Mouse (Mus musculus) urinary bladder, postnatal 14 days (tissue): Measurements from ENCODE around the gene Tmem234.
A peak's percentile ranks its signal among the peaks of the same experiment; 100 is the strongest.
"Not testable (repeated sequence)": the region's sequence is repeated elsewhere in the genome, so short reads cannot be mapped to it uniquely, and the experiment has no call there.

Experiments used
- DNase-seq: peaks from one replicate; pipeline ENCODE4 v3.0.0; 2021; ENCODE audit warnings: low spot score

Tmem234 gene

GRCm38 (mm10) chr4:129600233-129601158, at the start of gene Tmem234, which contains the start of gene Eif3i:
Gene Tmem234 (plus strand): TSS chr4:129600668.
Gene Eif3i (minus strand): TSS chr4:129600648.
- DNase-seq: peak; percentile 83

- not testable (repeated sequence) for DNase-seq
Measured at GRCm38 (mm10) chr4:129554512-129554911, 46.0 kb upstream of the Tmem234 start.

DNA sequence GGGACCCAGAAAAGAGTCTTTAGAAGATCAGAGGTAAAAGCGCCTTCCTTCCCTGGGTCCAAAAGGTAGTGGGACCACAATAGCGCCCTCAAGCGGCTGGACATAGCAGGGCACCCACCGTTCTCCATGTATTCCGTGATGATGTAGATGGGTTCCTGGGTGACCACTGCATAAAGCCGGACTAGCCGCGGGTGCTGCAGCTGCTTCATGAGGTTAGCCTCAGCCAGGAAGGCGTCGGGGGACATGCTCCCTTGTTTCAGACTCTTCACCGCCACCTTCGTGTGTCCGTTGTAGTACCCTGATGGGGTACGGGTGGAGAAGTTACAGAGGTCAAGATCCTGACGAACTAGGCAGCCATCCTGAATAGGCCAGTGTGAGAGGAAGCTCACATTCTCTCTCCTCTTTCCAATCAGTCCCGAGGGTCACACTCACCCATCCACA, 45.0 kb upstream of the Tmem234 start:
- peak; percentile 58 for DNase-seq

- DNase-seq: no peak
Measured at GRCm38 (mm10) chr4:129555862-129556531, 44.5 kb upstream of the Tmem234 start.

DNA sequence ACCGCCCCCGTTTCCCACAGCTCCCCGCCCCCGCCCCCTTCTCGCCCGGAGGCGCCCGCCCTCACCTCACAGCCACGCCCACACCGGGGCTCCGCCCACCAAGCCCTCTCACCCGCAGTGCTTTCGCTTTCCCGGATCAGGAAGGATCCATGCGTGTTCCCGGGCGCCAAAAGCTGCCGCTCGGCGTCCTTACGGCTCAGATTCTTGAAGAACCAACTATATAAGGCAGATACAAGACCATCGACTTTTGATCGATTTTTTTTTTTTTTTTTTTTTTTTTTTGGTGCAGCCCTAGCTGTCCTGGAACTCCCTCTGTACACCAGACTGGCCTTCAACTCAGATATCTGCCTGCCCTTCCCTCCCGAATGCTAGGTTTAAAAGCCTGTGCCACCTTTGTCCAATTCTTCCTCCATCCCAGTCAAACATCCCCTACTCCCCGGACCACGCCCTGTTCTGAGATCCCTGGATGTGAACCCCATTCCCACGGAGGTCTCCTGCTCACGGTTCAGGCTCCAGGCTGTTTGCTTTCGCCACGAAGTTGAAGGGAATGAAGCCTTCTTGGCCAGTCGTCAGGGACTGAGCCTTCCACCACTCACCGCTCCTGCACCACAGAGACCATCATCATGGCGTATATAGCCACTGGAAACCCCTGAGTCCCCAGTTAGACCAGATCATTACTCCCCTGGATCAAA, 43.8 kb upstream of the Tmem234 start:
- DNase-seq: peak; percentile 95

GRCm38 (mm10) chr4:129557256-129557808, 43.1 kb upstream of the Tmem234 start:
- no peak for DNase-seq

GRCm38 (mm10) chr4:129558321-129558955, 42.0 kb upstream of the Tmem234 start:
- DNase-seq: no peak

- DNase-seq: no peak
Measured at GRCm38 (mm10) chr4:129561184-129561583, 39.3 kb upstream of the Tmem234 start.

DNA sequence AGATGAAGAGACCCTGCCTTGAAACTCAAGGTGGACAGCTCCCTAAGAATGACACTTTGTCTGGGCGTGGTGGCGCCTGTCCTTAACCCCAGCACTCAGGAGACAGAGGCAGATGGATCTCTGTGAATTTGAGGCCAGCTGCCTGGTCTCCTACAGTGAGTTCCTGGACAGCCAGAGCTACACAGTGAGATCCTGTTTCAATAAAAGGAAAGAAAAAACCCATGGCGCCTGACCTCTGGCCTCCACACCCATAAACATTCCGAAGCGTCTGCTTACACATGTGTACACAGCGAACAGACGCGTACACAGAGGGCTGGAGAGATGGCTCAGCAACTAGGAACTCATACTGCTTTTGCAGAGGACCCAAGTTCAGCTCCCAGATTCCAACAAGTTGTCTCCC, 36.8 kb upstream of the Tmem234 start:
- DNase-seq: peak; percentile 22

DNA sequence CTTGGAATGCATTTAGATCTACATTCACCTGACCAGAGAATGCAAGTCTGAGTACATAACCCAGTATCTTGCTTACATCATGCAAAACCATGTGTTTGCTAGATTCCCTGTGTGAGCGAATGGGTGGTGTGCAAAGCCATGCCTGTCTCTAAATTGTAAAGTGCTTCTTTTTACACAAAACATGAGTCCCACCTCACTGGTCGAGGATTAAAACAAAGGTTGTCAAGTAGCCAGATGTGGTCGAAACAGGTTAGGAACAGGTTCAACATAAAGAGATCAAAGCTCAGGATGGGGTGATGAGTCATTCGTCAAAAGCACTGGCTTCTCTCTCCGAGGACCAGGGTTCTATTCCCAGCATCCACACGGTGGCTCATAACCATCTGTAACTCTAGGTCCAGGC, 35.3 kb upstream of the Tmem234 start:
- DNase-seq: no peak

- no peak for DNase-seq
Measured at GRCm38 (mm10) chr4:129568366-129568765, 32.1 kb upstream of the Tmem234 start.

- no peak for DNase-seq
Measured at GRCm38 (mm10) chr4:129570028-129570427, 30.4 kb upstream of the Tmem234 start.

DNA sequence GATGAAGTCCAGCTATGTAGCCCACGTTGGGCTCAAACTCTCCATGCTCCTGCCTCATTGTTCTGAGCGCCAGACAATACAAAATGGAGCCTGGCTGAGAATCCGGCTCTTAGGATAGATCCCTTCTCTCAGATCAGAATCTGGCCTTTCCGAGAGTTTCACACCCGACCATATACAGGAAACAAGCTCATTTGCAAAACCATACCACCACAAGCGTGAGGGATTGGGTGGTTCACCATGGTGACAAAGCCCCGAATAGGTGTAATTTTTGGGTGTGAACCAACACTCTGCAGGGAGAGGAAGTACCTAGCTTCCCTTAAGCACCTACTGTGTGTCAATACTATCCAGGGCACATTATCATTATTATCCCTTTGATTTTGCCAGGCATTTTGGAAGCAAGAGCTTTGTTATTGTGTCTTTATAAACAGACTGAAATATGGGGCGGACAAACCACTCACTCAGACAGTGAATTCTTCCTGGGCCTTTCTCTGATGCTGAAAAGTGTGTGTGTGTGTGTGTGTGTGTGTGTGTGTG, 28.9 kb upstream of the Tmem234 start:
- no peak for DNase-seq

DNA sequence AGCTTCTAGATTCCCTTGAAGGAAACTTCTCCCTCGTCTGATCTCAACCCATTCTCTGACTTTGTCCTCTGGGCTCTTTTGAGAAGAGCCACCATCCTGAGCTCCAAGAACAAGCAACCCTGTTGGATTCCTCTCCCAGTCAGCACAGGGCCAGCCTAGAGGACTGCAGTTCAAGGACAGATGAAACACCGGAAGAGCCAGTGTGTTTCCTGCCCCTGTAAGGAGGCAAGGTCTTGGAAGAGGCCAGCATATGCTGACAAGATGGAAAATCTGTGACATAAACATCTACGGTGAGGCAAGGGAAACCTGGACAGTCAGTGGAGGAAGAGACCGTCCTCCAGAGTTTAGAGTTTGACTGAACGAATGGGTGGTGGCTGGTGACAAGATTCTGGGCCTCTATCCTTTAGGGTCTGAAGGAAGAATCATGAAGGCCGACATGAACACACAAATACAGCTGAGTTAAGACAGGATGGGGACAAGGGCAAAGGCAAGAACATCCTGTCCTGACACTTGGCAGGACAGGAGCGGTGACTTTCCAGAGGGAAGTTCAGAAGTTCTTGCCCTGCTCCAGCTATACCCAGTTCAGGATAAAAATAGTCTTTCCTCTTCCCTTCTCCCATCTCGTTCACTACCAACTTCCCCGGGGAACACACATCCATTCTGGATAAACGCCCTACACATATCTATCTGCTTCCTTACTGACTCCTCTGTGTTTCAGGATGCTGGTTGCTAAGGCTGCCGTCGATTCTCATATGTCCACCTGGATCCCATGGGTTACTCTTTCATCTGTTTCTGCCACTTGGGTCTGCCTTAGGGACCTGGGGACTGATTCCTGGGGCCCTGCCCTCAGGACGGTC, 28.0 kb upstream of the Tmem234 start:
- no peak for DNase-seq

DNA sequence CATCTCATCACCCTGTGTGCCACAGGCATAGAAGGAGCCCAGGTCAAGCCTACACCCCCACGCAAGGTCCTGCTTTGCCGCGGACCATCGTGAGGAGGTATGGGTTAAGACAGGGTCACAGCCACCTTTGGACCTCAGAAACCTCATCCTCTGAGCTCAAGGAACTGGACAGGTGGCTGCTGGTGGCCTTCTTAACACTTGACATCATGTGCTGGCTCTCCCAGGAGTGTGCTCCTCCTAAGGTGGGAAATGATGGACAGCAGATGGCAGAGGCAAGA, 27.4 kb upstream of the Tmem234 start:
- DNase-seq: no peak

DNA sequence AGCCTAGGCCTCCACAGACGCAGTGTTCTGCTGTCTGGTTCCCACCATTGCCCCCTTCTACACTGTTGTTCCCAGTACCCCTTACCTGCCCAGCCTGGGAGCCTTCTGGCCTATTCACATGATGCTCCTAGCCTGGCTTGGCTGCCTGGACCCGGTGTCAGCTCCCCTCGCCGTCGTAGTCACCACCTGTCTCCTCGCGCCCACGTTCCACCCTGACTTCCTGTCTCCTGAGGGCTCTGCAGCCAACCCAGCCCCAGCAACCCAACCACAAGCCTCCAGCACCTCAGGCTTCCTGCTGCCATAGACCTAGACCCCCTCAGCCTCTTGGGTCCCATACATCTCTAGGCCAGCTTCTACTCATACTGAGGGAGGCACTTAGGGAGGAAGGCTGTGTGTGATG, 27.0 kb upstream of the Tmem234 start, which contains the start of gene Lck:
TSS of gene Lck (minus strand) at position 212 of the 400 bp plus-strand sequence.
- DNase-seq: no peak

DNA sequence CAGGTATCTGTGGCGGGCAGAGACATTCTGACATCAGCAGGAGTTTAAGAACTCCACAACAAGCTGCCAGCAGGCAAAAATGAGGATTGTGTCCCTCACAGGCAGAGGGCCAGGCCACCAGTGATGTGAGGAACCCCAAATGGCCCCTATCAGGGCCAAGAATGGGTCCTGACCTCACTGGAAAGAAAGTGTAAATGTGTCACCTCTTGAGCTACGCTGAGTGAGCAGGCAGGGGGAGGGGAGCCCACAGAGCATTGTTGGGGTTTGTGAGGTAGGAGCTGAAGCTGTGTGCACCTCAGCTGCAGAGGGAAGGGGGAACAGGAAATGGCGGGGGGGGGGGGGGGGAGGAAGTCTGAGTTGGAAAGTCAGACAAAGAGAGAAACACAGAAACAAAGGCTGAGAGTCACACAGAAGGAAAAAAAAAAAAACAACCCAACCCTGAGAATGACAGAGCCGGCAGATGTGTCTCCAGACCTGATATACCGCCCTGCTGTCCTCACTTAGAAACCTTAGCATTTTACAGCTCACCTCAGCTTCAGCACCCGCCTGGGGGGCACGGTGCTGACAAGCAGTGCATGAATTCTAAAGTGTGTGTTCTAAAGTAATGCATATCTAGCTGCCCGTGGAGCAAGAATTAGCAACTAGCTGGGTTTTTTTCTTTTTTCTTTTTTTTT, 25.2 kb upstream of the Tmem234 start:
- no peak for DNase-seq

DNA sequence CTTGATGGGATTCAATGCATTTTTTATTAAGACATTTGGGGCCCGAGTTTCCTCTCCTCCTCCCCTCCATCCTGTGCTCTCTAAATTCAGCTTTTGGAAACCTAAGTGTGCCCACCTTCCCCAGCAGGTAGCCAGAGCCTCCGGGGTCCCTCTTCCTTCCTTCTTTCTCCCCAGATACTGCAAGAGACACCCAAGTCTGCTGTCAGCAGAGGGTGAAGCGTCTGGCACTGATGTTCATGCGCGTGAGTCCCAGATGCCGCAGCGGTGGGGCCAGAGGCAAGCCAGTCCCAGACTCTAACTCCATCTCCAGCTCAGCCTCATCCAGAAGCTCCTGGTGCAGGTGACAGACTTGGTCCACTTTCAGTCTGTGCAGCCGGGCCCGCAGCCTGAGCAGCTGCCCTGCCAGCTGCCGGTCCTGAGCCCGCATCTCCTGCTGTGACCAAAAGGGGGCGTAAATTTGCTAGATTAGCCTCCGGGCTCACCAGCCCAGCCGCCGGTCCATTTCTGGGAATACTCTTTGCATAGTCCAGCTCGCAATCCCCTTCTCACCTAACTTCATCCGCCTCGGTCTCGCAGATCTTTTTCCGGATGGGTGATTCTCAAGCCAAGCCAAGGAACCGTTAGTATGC, 23.5 kb upstream of the Tmem234 start:
- peak; percentile 71 for DNase-seq

GRCm38 (mm10) chr4:129577688-129578087, 22.8 kb upstream of the Tmem234 start:
- no peak for DNase-seq

DNA sequence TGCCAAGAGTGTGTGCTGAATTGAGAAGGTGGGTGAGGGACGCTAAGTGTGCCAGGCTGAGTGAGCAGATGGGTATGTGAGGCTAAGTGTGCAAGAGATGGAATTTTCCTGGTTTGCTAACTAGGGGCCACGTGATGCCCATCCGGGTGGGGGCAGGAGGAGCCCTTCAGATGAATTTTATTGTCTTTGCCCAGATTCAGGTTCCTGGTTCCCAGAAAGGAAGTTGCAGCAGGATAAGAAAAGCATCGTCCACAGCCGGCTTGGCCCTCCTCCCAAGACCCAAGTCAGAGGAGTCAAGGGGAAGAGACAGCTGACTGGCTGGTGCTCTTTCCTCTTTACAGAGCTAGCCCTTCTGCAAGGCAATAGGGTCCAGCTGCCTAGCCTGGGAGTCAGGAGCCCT, 22.0 kb upstream of the Tmem234 start, which contains the start of gene Fam167b:
TSS of gene Fam167b (minus strand) at position 84 of the 400 bp plus-strand sequence.
- no peak for DNase-seq
